Mouse (Mus musculus): Measurements from ENCODE around the gene Park7.
A peak's percentile ranks its signal among the peaks of the same experiment; 100 is the strongest.

Gene Park7

DNA sequence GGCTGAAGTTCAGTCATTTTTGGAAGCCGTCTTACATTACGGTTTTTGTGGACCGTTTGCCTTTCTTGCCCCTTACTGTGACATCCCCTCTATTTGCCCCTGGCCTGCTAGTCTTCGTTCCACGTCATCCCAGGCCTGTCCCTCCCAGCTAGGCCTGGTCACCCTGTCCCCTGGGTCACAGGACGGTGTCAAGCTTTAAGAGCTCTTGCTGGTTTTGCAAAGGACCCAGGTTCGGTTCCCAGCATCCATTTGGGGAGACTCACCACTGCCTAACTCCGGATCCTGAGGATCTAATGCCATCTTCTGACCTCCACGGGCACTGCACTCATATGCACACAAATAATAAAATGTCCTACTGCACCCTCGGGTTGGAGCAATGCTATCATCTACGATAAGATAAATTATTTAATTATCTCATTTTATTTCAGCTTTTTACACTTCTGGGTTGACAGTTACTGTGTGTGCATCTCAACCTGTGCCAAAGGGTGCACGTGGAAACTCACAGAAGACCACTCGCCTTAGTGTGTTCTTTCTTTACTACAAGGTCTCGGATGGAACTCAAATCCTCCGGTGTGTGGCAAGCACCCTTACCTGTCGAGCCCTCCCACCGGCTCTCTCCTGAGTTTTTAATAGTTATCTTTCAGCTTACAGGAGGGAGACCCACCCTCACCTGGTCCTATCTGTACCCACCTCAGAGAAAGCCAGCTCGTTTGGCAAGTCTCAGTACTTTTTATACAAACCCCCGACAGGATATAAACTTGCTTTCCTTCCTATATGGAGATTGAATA, 3.9 kb downstream of the Park7 start:
- no peak for DNase-seq (ENCODE audit: low read depth)

GRCm38 (mm10) chr4:150909451-150910156, 4.6 kb downstream of the Park7 start:
- DNase-seq (ENCODE audit: low read depth), result peak; percentile 100

GRCm38 (mm10) chr4:150908512-150908911, 5.7 kb downstream of the Park7 start:
- peak; percentile 47 for DNase-seq (ENCODE audit: low read depth)

DNA sequence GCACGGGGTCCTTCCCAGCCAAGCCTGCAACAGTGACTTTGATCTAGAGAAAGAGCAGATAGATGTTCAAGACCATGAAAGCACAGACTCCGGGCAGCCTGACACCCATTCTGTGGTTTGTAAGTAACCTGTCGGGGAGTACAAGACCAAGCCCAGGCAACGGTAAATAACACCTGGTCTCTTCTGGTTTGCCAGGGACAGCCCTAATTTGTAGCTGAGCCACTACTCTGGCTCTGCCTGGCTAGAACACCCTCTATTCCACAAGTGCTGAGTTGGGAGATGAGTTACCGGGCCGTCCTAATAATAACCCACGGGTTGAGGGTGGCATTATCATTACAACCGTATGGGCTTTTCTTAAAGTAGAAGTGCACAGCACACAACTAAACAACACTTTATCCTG, 7.1 kb downstream of the Park7 start:
- DNase-seq (ENCODE audit: low read depth), result no peak

GRCm38 (mm10) chr4:150903091-150903742, 11.0 kb downstream of the Park7 start:
- peak; percentile 75 for DNase-seq (ENCODE audit: low read depth)

GRCm38 (mm10) chr4:150902062-150902461, 12.2 kb downstream of the Park7 start:
- no peak for DNase-seq (ENCODE audit: low read depth)

DNA sequence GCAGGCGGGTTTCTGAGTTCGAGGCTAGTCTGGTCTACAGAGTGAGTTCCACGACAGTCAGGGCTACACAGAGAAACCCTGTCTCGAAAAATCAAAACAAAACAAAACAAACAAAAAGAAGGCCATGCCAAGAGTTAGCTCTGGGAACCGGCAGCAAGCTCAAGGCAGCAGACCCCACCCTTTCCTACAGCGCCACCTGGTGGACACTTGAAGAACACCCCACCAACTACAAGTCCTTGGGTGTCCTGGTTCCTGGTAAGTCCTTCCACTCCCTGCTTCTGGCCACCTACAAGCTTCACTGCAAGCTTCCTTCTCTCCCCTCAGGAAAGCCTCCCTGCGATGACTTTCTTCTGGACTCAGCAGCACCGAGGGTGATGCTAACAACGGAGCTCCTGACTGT, 12.6 kb downstream of the Park7 start:
- peak; percentile 87 for DNase-seq (ENCODE audit: low read depth)

GRCm38 (mm10) chr4:150900486-150900885, 13.8 kb downstream of the Park7 start:
- no peak for DNase-seq (ENCODE audit: low read depth)

DNA sequence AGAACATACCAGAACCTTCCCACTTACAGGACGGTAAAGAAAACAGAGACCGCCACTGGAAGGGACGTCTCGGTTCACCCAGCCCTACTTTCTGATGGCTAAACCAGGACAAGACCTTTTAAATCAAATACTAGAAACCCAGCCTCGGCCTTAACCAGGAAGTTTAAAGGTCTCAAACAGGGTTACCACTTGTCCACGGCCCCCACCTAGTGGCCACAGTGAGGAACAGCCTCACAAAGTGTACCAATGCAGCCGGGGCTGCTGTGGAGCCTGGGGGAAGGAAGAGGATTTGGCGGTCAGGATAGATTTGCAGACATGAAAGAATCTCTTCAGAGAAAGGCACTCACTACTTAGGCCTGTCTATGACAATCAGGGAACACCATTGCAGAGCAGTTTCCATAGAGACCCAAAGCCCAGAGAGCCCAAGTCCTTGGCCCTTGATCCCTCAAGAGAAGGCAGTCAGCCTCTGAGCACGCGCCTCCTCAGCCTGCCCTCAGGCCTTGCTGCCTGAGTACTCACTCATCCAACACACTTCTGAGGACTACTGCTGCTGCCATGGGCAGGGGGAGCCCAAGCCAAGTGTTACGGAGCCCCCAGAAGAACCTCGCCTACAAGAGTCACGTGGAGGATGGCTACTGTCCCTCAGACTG, 15.4 kb downstream of the Park7 start:
- peak; percentile 87 for DNase-seq (ENCODE audit: low read depth)

GRCm38 (mm10) chr4:150896896-150897624, 17.2 kb downstream of the Park7 start:
- DNase-seq (ENCODE audit: low read depth), result no peak

DNA sequence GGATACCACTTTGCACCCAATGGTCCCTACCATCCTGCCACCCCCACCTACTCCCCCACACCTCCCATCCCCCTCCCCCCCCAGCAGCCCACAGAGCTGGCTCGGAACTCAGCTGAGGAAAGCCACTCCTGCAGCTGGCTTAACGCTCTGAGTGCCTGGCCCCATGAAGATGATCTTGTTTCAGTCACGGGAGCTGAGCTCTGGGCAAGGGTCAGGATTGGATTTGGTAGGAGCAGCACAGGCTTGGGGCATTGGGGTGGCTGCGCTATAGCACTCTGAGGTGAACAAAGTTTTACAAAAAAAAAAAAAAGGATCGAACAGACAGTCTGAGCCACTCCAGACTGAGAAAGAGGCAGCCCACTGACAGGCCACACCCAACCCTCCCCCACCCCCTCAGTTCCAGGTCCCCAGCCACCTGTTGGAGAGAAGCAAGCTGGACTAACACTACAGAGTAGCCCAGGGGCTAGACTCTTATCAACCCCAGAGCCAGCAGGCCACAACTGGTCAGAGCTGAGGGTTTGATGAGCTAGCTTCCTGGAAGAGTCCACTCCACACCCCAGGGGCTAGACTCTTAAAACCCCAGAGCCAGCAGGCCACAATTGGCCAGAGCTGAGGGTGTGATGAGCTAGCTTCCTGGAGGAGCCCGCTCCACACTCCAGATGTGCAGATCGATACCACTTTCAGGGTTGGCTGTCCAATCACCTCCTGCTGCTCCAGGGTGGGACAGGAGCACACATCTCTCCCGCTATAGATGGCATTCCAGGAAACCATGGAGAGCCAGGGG, 19.3 kb downstream of the Park7 start:
- DNase-seq (ENCODE audit: low read depth), result no peak

DNA sequence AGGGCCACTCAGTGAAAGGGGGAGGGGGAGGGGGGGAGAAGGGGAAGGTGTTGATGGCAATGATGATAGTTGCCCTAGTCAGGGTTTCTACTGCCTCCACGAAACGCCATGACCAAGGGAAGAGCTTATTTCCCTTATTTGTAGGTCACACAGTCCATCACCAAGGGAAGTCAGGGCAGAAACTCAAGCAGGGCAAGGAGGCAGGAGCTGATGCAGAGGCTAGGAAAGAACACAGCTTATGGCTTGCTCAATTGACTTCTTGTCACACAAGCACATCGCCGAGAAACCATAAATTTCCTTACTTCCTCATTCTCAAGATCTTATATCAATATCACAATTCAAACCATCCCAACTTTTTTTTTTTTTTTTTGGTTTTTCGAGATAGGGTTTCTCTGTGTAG, 22.9 kb downstream of the Park7 start:
- no peak for DNase-seq (ENCODE audit: low read depth)

- DNase-seq (ENCODE audit: low read depth), result no peak
Observed at GRCm38 (mm10) chr4:150889955-150890315, 24.3 kb downstream of the Park7 start.

GRCm38 (mm10) chr4:150889273-150889954, 24.8 kb downstream of the Park7 start:
- DNase-seq (ENCODE audit: low read depth), result no peak

GRCm38 (mm10) chr4:150888492-150888891, 25.7 kb downstream of the Park7 start:
- DNase-seq (ENCODE audit: low read depth), result no peak

DNA sequence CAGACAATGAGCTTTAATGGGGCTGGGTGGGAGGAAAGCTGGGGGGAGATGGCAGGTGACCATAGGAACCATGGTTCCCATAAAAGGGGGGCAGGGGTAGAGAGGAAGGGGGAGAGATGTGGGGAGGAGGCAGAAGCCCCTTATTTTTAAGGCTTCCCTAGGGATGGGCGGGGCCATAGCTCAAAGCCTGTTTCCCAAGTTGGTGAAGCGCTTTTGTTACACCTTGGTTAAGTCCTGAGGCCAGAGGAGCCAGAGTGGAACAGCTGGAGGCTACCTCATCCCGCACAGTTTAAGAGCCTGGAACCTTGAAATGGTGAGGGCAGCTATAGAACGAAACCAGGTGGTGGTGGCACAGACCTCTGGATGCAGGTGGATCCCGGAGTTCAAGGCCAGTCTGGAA, 26.3 kb downstream of the Park7 start:
- DNase-seq (ENCODE audit: low read depth), result no peak

- DNase-seq (ENCODE audit: low read depth), result no peak
Observed at GRCm38 (mm10) chr4:150882632-150883031, 31.6 kb downstream of the Park7 start.

GRCm38 (mm10) chr4:150880364-150880763, 33.9 kb downstream of the Park7 start:
- DNase-seq (ENCODE audit: low read depth), result no peak

DNA sequence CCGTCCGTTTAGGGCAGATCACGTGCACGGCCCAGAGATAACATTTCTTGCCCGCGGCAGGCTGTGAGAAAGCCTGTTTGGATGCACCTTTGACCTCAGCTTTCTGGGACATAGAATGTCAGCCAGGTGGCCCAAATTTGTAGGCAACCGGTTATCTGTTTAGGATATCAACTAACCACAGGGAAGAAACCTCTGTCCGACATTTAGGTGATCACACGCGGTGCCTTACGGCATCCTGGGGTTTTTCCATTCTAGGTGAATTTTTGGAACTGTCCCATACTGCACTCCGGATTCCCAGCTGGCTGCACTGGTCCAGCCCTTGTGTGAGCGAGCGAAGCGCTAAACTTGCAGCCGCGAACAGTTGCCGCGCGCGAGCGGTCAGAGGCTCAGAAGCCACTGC, 34.6 kb downstream of the Park7 start:
- DNase-seq (ENCODE audit: low read depth), result no peak

- no peak for DNase-seq (ENCODE audit: low read depth)
Observed at GRCm38 (mm10) chr4:150875393-150875792, 38.8 kb downstream of the Park7 start.
